20 mouse cellular contexts compared by ENCODE assay signal in the genomic region with DNA sequence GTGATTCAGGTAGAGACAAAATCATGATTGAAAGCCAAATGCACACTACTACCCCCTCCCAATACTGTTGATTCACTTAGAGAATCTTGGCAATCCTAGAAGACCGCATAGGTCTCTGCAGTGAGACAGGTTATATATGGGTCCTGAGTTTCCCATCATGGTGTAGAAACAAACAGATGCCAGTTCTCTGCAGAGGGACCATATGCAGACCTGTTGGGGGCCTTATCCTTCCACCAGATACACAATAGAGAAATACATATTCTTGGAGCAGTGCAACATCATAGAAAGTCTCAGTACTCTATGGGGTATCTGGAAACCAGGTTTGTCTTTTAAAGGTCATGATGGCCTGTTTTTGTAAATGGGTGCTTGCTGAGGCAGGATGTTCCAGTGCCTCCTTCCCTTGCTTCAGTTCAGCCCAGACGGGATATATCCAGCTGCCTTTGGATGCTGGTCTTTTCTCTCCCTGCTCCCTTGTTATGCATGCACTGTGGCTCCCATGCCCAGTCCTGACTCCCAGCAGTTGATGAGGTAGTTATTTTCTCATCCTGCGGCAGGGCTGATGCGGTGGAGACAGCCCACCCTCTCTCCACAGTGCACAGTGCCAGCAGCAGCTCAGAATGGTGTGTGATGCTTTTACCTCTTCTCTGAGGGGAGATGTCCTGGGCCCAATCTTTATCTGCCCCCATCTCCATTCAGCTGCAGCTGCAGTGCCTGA. TPM values are rescaled to one million over a fixed set of nuclear protein-coding genes. Genes with fewer than 3 reads are reported as not detected.
DNase-seq lines count a peak whose midpoint lies in the region; ATAC-seq and TF ChIP-seq lines count a peak whose summit lies in the region.
"Had no signal": no experiment of that assay in that cellular context is flagged by ENCODE, and none has a peak within 500 bp of the region (broad histone marks: within the 10 kb centered on the region; RNA-seq: fewer than 3 reads in every experiment).

No protein-coding gene starts in this region.

- no peak for TF ChIP-seq POLR2A in brain, embryonic 14.5 days (IDR thresholded peaks at IDR 0.05; ENCODE audit: borderline replicate concordance, extremely low read depth, insufficient read depth, insufficient read length, poor library complexity, severe bottlenecking)

- H3K4me2 ChIP-seq in hindbrain, embryonic 15.5 days, result no peak overlapping the region
- H3K4me2 ChIP-seq in hindbrain, embryonic 11.5 days (replicated peaks; ENCODE audit: low read depth, low read length), result no peak overlapping the region
- H3K4me2 ChIP-seq: heart, embryonic 15.5 days had no signal

- ATAC-seq in hindbrain, embryonic 15.5 days (ENCODE audit: low FRiP score, low read depth), result peak; percentile 86
- ATAC-seq in hindbrain, embryonic 11.5 days (ENCODE audit: low FRiP score), result no peak
- ATAC-seq: activated CD4-positive, CD25-positive, alpha-beta regulatory T cell, adult 4 months had no signal

- peak; percentile 22 for DNase-seq in cerebellum, adult 11 months
- no peak for DNase-seq in cerebellum, adult 8-10 months
- DNase-seq in hindbrain, embryonic 11.5 days (ENCODE audit: low spot score), result no peak
- DNase-seq in brain, embryonic 14.5 days (ENCODE audit: low read depth), result peak; percentile 56
- DNase-seq in limb, embryonic 10.5 days (ENCODE audit: low spot score), result no peak
- DNase-seq in adrenal gland, postnatal 36 days, result no peak
- no peak for DNase-seq in urinary bladder, adult 18-20 months (ENCODE audit: low spot score in 2 of 2)
- DNase-seq: adrenal gland, postnatal 25 days; embryo, embryonic 11 days; heart, adult 18-20 months; liver; lung, adult 18-20 months; lung, postnatal 4 days; right cerebral cortex, adult 18-20 months; spleen, adult 18-20 months; thymus, postnatal 36 days had no signal

- no peak for TF ChIP-seq CTCF in brain, embryonic 14.5 days (IDR thresholded peaks at IDR 0.05; ENCODE audit: borderline replicate concordance, extremely low read depth, insufficient read depth, insufficient read length)

- 0 out of 2 replicates have a peak overlapping the region, but pooled peaks have one; percentile 7 for H3K9ac ChIP-seq in hindbrain, embryonic 15.5 days
- H3K9ac ChIP-seq in hindbrain, embryonic 11.5 days (ENCODE audit: low read depth, low read length), result no peak overlapping the region
- H3K9ac ChIP-seq: heart, embryonic 15.5 days had no signal

- WGBS in hindbrain, embryonic 15.5 days, result 66% methylated on average over 4 of the region's 4 CpGs
- 76% methylated on average over 4 of the region's 4 CpGs for WGBS in hindbrain, embryonic 11.5 days
- WGBS in limb, embryonic 10.5 days, result 89% methylated on average over 4 of the region's 4 CpGs

- H3K4me3 ChIP-seq in hindbrain, embryonic 15.5 days, result no peak overlapping the region
- no peak overlapping the region for H3K4me3 ChIP-seq in hindbrain, embryonic 11.5 days (ENCODE audit: low read depth, low read length)
- H3K4me3 ChIP-seq in limb, embryonic 10.5 days, result no peak overlapping the region
- H3K4me3 ChIP-seq: heart, embryonic 15.5 days had no signal

- H3K4me1 ChIP-seq in hindbrain, embryonic 15.5 days (replicated peaks), result peaks cover 10% of the 10 kb centered on the region
- H3K4me1 ChIP-seq in hindbrain, embryonic 11.5 days (replicated peaks; ENCODE audit: control insufficient read depth, insufficient read depth, low read length), result no peaks in the 10 kb centered on the region
- no peaks in the 10 kb centered on the region for H3K4me1 ChIP-seq in limb, embryonic 10.5 days

- H3K9me3 ChIP-seq in hindbrain, embryonic 15.5 days, result no peaks in the 10 kb centered on the region
- H3K9me3 ChIP-seq in hindbrain, embryonic 11.5 days (ENCODE audit: control insufficient read depth, low read length), result no peaks in the 10 kb centered on the region
- no peaks in the 10 kb centered on the region for H3K9me3 ChIP-seq in limb, embryonic 10.5 days (replicated peaks)
- H3K9me3 ChIP-seq: heart, embryonic 15.5 days had no signal

- peak overlapping the region; percentile 68 for H3K27ac ChIP-seq in hindbrain, embryonic 15.5 days (replicated peaks)
- H3K27ac ChIP-seq in hindbrain, embryonic 11.5 days (ENCODE audit: low read depth, low read length), result no peak overlapping the region
- 0 out of 2 replicates have a peak overlapping the region, but pooled peaks have one; percentile 15 for H3K27ac ChIP-seq in limb, embryonic 10.5 days
- H3K27ac ChIP-seq: heart, embryonic 15.5 days had no signal

- H3K27me3 ChIP-seq in hindbrain, embryonic 15.5 days, result no peaks in the 10 kb centered on the region
- no peaks in the 10 kb centered on the region for H3K27me3 ChIP-seq in hindbrain, embryonic 11.5 days (ENCODE audit: control insufficient read depth, insufficient read depth, low read length)
- H3K27me3 ChIP-seq in limb, embryonic 10.5 days (ENCODE audit: low read depth, poor library complexity, severe bottlenecking), result no peaks in the 10 kb centered on the region
- H3K27me3 ChIP-seq: CH12.LX; heart, embryonic 15.5 days had no signal

- H3K36me3 ChIP-seq in hindbrain, embryonic 15.5 days, result no peaks in the 10 kb centered on the region
- H3K36me3 ChIP-seq in hindbrain, embryonic 11.5 days (ENCODE audit: control insufficient read depth, insufficient read depth, low read length), result no peaks in the 10 kb centered on the region
- H3K36me3 ChIP-seq in limb, embryonic 10.5 days, result 0 out of 2 replicates have a peak, but pooled peaks cover 3% of the 10 kb centered on the region
- H3K36me3 ChIP-seq: heart, embryonic 15.5 days had no signal

RNA-seq across cellular contexts. Expression of gene Dnmt3a, which starts 44.8 kb away (rescaled TPM):
- 109 and 144 TPM in 2 replicates for polyA plus RNA-seq in hindbrain, embryonic 15.5 days (2015; fragmentation: Nextera tagmentation; extraction: Ambion mirVana)
- 68.6 and 75.5 TPM in 2 replicates for polyA plus RNA-seq in hindbrain, embryonic 11.5 days (2014; fragmentation: Nextera tagmentation; extraction: Ambion mirVana)
- 36.2 and 54.8 TPM in 2 replicates for polyA plus RNA-seq in brain, embryonic 14.5 days (2012; rRNA removed)
- polyA plus RNA-seq in limb, embryonic 10.5 days (2016; fragmentation: Nextera tagmentation; extraction: Ambion mirVana), result 221 and 298 TPM in 2 replicates
- 10 to 100 TPM; 51.6 to 52.4 TPM for total RNA-seq in adrenal gland, postnatal 36 days (2021)

Comparison
In these comparisons a context has a peak if more than half of its experiments do, and no peak if none do; other contexts are left out.
1. DNase-seq: peak in cerebellum, adult 11 months (single experiment) and brain, embryonic 14.5 days (single experiment); none in cerebellum, adult 8-10 months (single experiment), hindbrain, embryonic 11.5 days (single experiment), limb, embryonic 10.5 days (single experiment), adrenal gland, postnatal 36 days (0 of 2) and urinary bladder, adult 18-20 months (0 of 2).